Mouse (Mus musculus) megakaryocyte, adult 5-6 weeks (primary cell): ENCODE results near the gene Cd36. TPM values are rescaled to one million over a fixed set of nuclear protein-coding genes. Genes with fewer than 3 reads are reported as not detected.
A peak's percentile ranks its signal among the peaks of the same experiment; 100 is the strongest.

ENCODE experiments used
- ATAC-seq: 2 replicates; pipeline ENCODE4 v1.8.0; 2016; ENCODE audit warnings: mild to moderate bottlenecking, inconsistent platforms; ENCODE audit not compliant: poor library complexity, severe bottlenecking
- total RNA-seq, 2 experiments: library from RNA; stranded (forward) in 1 of 2; stranded (reverse) in 1 of 2; fragments of 153-499, 151-499 nt in 1 of 2; fragments of 221-1000, 200-1000 nt in 1 of 2; gene quantifications; 2 replicates each; pipeline versions ENCODE4 v1.2.3 to v1.2.4; 2015 to 2017

The Cd36 gene
- total RNA-seq, 2 experiments from 2014 or later: 4.3 to 5.0 TPM

- ATAC-seq: peak; percentile 71
Measured at GRCm38 (mm10) chr5:17816170-17816569, 72.4 kb downstream of the Cd36 start.

- ATAC-seq: no peak
Measured at GRCm38 (mm10) chr5:17810336-17810735, 78.3 kb downstream of the Cd36 start.

- no peak for ATAC-seq
Measured at GRCm38 (mm10) chr5:17806774-17807377, 81.7 kb downstream of the Cd36 start.

- no peak for ATAC-seq
Measured at GRCm38 (mm10) chr5:17776571-17776970, 112.0 kb downstream of the Cd36 start.

DNA sequence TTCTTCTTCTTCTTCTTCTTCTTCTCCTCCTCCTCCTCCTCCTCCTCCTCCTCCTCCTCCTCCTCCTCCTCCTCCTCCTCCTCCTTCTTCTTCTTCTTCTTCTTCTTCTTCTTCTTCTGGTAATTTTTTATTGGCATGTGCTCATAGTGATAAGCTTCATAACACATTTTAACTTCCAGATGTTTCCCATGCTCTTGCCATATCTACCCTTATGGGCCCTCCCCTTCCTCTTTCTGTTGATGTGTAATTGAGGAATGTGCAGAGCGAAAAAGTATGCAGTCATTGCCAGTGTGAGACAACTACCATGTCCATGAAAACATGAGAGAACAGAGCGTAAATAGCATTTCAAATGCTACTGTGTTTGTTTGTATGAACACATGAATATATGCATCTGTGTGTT is 118.3 kb downstream of the Cd36 start:
- no peak for ATAC-seq

- ATAC-seq: no peak
Measured at GRCm38 (mm10) chr5:17766006-17766677, 122.5 kb downstream of the Cd36 start.

DNA sequence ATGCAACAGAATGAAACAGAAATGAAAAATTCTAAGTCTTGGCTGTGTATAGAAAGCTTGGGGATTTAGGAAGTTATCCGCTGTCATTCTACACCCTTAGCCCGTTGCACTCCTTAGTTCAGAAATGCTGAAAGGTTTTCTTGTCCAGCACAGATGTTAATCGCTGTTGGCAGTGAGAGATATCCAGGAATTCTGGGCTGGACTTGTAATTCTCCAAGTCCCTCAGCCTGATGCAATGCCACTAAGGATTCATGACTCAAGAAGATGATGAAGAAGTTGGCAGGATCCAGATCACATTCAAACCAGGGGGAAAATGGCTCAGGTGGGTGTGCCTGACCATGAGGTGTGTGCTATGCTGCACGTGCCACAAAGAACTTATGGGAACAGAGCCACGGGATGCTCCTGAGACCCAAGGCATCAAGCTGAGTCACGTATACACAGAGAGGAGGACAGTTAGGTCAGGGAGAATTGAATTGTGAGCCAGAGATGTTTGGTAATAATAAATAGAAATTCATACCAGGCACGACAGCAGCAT is 135.1 kb downstream of the Cd36 start:
- no peak for ATAC-seq

GRCm38 (mm10) chr5:17748293-17748692 is 140.3 kb downstream of the Cd36 start:
- ATAC-seq: no peak

GRCm38 (mm10) chr5:17747143-17747542 is 141.5 kb downstream of the Cd36 start:
- ATAC-seq: no peak

GRCm38 (mm10) chr5:17746520-17746919 is 142.1 kb downstream of the Cd36 start:
- ATAC-seq: no peak

- no peak for ATAC-seq
Measured at GRCm38 (mm10) chr5:17739805-17740204, 148.8 kb downstream of the Cd36 start.

Other genes with a start within 250 kb of the Cd36 start
- gene Gnat3, start 73.7 kb upstream of the Cd36 start, total RNA-seq (2015): not detected in 2 replicates
- gene Gnat3, start 73.7 kb upstream of the Cd36 start, total RNA-seq (2017): not detected in 2 replicates